Mouse (Mus musculus) cortical plate, adult 2 months (tissue): ENCODE results near the gene Samm50.

Source experiments
- CTCF ChIP-seq: fragments of 200-500 bp; IDR thresholded peaks from 2 replicates; pipeline ENCODE4 v1.5.1; 2011; ENCODE audit warnings: mild to moderate bottlenecking, control low read depth, low read length; ENCODE audit not compliant: insufficient read depth; ENCODE audit errors: extremely low read depth
- POLR2A ChIP-seq: fragments of 200-500 bp; IDR thresholded peaks from 2 replicates; pipeline ENCODE4 v1.6.1; 2011; ENCODE audit warnings: mild to moderate bottlenecking, low read length, control low read depth; ENCODE audit not compliant: insufficient read depth; ENCODE audit errors: extremely low read depth

GRCm38 (mm10) chr15:84210941-84211340 is 18.9 kb downstream of the Samm50 start:
- TF ChIP-seq POLR2A (no peak), CTCF (no peak)
